Mouse (Mus musculus) brain, embryonic 14.5 days (tissue): Measurements from ENCODE around the gene Zfp36l2.

Experiments
- CTCF ChIP-seq: fragments of 200-500 bp; IDR thresholded peaks from 2 replicates; pipeline ENCODE4 v1.5.1; 2012; ENCODE audit warnings: inconsistent platforms, mild to moderate bottlenecking, moderate library complexity, borderline replicate concordance; ENCODE audit not compliant: insufficient read depth, insufficient read length; ENCODE audit errors: extremely low read depth
- POLR2A ChIP-seq: fragments of 200-500 bp; IDR thresholded peaks from 2 replicates; pipeline ENCODE4 v1.6.1; 2012; ENCODE audit warnings: mild to moderate bottlenecking, inconsistent platforms, borderline replicate concordance; ENCODE audit not compliant: poor library complexity, insufficient read depth, insufficient read length, severe bottlenecking; ENCODE audit errors: extremely low read depth

GRCm38 (mm10) chr17:84215264-84215960 lies 27.7 kb upstream of the Zfp36l2 start:
- TF ChIP-seq CTCF (no peak), POLR2A (no peak)
